In genomic region chr11:117781993-117782704, GRCm38 (mm10) we compare ENCODE assay signal across 7 mouse cellular contexts. TPM values are rescaled to one million over a fixed set of nuclear protein-coding genes. Genes with fewer than 3 reads are reported as not detected.
DNase-seq lines count a peak whose midpoint lies in the region; ATAC-seq and TF ChIP-seq lines count a peak whose summit lies in the region.

Tmc8 (plus strand) TSS chr11:117782076.
Tmc6 (minus strand) TSS chr11:117782198.

- WGBS in forebrain, embryonic 13.5 days = 40% methylated on average over 24 of the region's 24 CpGs
- 55% methylated on average over 24 of the region's 24 CpGs for WGBS in hindbrain, postnatal 0 days
- WGBS in liver, embryonic 15.5 days (ENCODE audit: insufficient replicate concordance) = 8% methylated on average over 24 of the region's 24 CpGs
- 39% methylated on average over 24 of the region's 24 CpGs for WGBS in neural tube, embryonic 12.5 days

- H3K9ac ChIP-seq in forebrain, embryonic 13.5 days = peak within 1 kb of the TSS; percentile 45
- H3K9ac ChIP-seq in hindbrain, postnatal 0 days (replicated peaks; ENCODE audit: low read length) = peak within 1 kb of the TSS; percentile 28; the same call in 1 of the 2 replicates
- peak within 1 kb of the TSS; percentile 92 for H3K9ac ChIP-seq in liver, embryonic 15.5 days
- H3K9ac ChIP-seq in neural tube, embryonic 12.5 days = peak within 1 kb of the TSS; percentile 48; the same call in 1 of the 2 replicates

- TF ChIP-seq CTCF in hindbrain, postnatal 0 days (IDR thresholded peaks at IDR 0.05; ENCODE audit: low read depth) = no peak

- peaks cover 64% of the 10 kb centered on the region for H3K27me3 ChIP-seq in forebrain, embryonic 13.5 days
- peaks cover 4% of the 10 kb centered on the region; the same call in 1 of the 2 replicates for H3K27me3 ChIP-seq in hindbrain, postnatal 0 days (ENCODE audit: insufficient read depth, low read length)
- H3K27me3 ChIP-seq in liver, embryonic 15.5 days = no peaks in the 10 kb centered on the region
- H3K27me3 ChIP-seq in neural tube, embryonic 12.5 days (replicated peaks) = peaks cover 44% of the 10 kb centered on the region

- peaks cover 27% of the 10 kb centered on the region for H3K4me1 ChIP-seq in forebrain, embryonic 13.5 days
- peaks cover 18% of the 10 kb centered on the region for H3K4me1 ChIP-seq in hindbrain, postnatal 0 days (ENCODE audit: insufficient read depth, low read length)
- H3K4me1 ChIP-seq in liver, embryonic 15.5 days (replicated peaks) = peaks cover 78% of the 10 kb centered on the region
- peaks cover 36% of the 10 kb centered on the region for H3K4me1 ChIP-seq in neural tube, embryonic 12.5 days

- no peaks in the 10 kb centered on the region for H3K36me3 ChIP-seq in forebrain, embryonic 13.5 days (ENCODE audit: poor library complexity, severe bottlenecking)
- H3K36me3 ChIP-seq in hindbrain, postnatal 0 days (ENCODE audit: insufficient read depth, low read length) = no peaks in the 10 kb centered on the region
- H3K36me3 ChIP-seq in liver, embryonic 15.5 days (replicated peaks) = peaks cover 52% of the 10 kb centered on the region
- no peaks in the 10 kb centered on the region for H3K36me3 ChIP-seq in neural tube, embryonic 12.5 days

- peak within 1 kb of the TSS; percentile 60 for H3K4me2 ChIP-seq in forebrain, embryonic 13.5 days
- peak within 1 kb of the TSS; percentile 53 for H3K4me2 ChIP-seq in hindbrain, postnatal 0 days (ENCODE audit: low read depth, low read length)
- peak within 1 kb of the TSS; percentile 96 for H3K4me2 ChIP-seq in liver, embryonic 15.5 days
- H3K4me2 ChIP-seq in neural tube, embryonic 12.5 days (replicated peaks) = peak within 1 kb of the TSS; percentile 66

- H3K4me3 ChIP-seq in forebrain, embryonic 13.5 days = peak within 1 kb of the TSS; percentile 30
- H3K4me3 ChIP-seq in hindbrain, postnatal 0 days (ENCODE audit: low read length) = peak within 1 kb of the TSS; percentile 19
- peak within 1 kb of the TSS; percentile 74 for H3K4me3 ChIP-seq in liver, embryonic 15.5 days (replicated peaks)
- H3K4me3 ChIP-seq in neural tube, embryonic 12.5 days = peak within 1 kb of the TSS; percentile 23; the same call in 1 of the 2 replicates

- no peak for ATAC-seq in forebrain, embryonic 13.5 days
- ATAC-seq in hindbrain, postnatal 0 days = no peak
- peak; percentile 57 for ATAC-seq in liver, embryonic 15.5 days (ENCODE audit: insufficient read depth)
- ATAC-seq in neural tube, embryonic 12.5 days (ENCODE audit: low FRiP score, low read depth) = no peak

- no peak within 1 kb of the TSS for H3K27ac ChIP-seq in forebrain, embryonic 13.5 days
- peak within 1 kb of the TSS; percentile 17; the same call in 1 of the 2 replicates for H3K27ac ChIP-seq in hindbrain, postnatal 0 days
- peak within 1 kb of the TSS; percentile 99 for H3K27ac ChIP-seq in liver, embryonic 15.5 days (replicated peaks)
- 0 out of 2 replicates have a peak within 1 kb of the TSS, but pooled peaks have one; percentile 12 for H3K27ac ChIP-seq in neural tube, embryonic 12.5 days

- H3K9me3 ChIP-seq in forebrain, embryonic 13.5 days (replicated peaks) = no peaks in the 10 kb centered on the region
- H3K9me3 ChIP-seq in hindbrain, postnatal 0 days (ENCODE audit: low read length) = no peaks in the 10 kb centered on the region
- H3K9me3 ChIP-seq in liver, embryonic 15.5 days (replicated peaks) = no peaks in the 10 kb centered on the region
- H3K9me3 ChIP-seq in neural tube, embryonic 12.5 days = no peaks in the 10 kb centered on the region

- DNase-seq in adrenal gland, postnatal 25 days = peak; percentile 38
- no peak for DNase-seq in hindbrain, postnatal 0 days (ENCODE audit: low spot score)
- no peak for DNase-seq in cerebellum, postnatal 14 days
- DNase-seq in layer of hippocampus, postnatal 14 days (ENCODE audit: low spot score in 2 of 2) = no peak

RNA-seq across cellular contexts. Expression of gene Tmc8, which starts in this region (rescaled TPM):
- 3.1 and 4.6 TPM in 2 replicates for total RNA-seq in adrenal gland, postnatal 25 days (2021)
- 0.45 and 0.52 TPM in 2 replicates for polyA plus RNA-seq in forebrain, embryonic 13.5 days (2015; fragmentation: Nextera tagmentation; extraction: Ambion mirVana)
- total RNA-seq in hindbrain, postnatal 0 days (2014; rRNA removed) = 0.73 and 0.75 TPM in 2 replicates
- polyA plus RNA-seq in hindbrain, postnatal 0 days (2015; fragmentation: Nextera tagmentation; extraction: Ambion mirVana) = 0.44 and 0.86 TPM in 2 replicates
- polyA plus RNA-seq in liver, embryonic 15.5 days (2015; fragmentation: Nextera tagmentation; extraction: Ambion mirVana) = 15.0 and 20.4 TPM in 2 replicates
- 1.0 and 1.4 TPM in 2 replicates for polyA plus RNA-seq in neural tube, embryonic 12.5 days (2016; fragmentation: Nextera tagmentation; extraction: Ambion mirVana)
- 1 to 10 TPM in 1 of 2 experiments, under 1 TPM in 1; 0.88 to 1.6 TPM for total RNA-seq in layer of hippocampus, postnatal 14 days (2021)

RNA-seq across cellular contexts. Expression of gene Tmc6, which starts in this region (rescaled TPM):
- total RNA-seq in adrenal gland, postnatal 25 days (2021) = 31.9 and 43.5 TPM in 2 replicates
- 1.8 and 2.1 TPM in 2 replicates for polyA plus RNA-seq in forebrain, embryonic 13.5 days (2015; fragmentation: Nextera tagmentation; extraction: Ambion mirVana)
- total RNA-seq in hindbrain, postnatal 0 days (2014; rRNA removed) = 3.3 and 4.7 TPM in 2 replicates
- 3.2 and 4.9 TPM in 2 replicates for polyA plus RNA-seq in hindbrain, postnatal 0 days (2015; fragmentation: Nextera tagmentation; extraction: Ambion mirVana)
- 51.0 and 57.8 TPM in 2 replicates for polyA plus RNA-seq in liver, embryonic 15.5 days (2015; fragmentation: Nextera tagmentation; extraction: Ambion mirVana)
- 11.2 and 11.5 TPM in 2 replicates for polyA plus RNA-seq in neural tube, embryonic 12.5 days (2016; fragmentation: Nextera tagmentation; extraction: Ambion mirVana)
- total RNA-seq in layer of hippocampus, postnatal 14 days (2021) = 1 to 10 TPM; 4.9 to 6.3 TPM

Comparison
In these comparisons a context has a peak if more than half of its experiments do, and no peak if none do; other contexts are left out.
1. H3K4me3 ChIP-seq: peak in every context shown above with its lines; median percentile 74 in liver, embryonic 15.5 days; 30 in forebrain, embryonic 13.5 days; 23 in neural tube, embryonic 12.5 days; 19 in hindbrain, postnatal 0 days.
2. H3K9ac ChIP-seq: peak in every context shown above with its lines; median percentile 92 in liver, embryonic 15.5 days; 48 in neural tube, embryonic 12.5 days; 45 in forebrain, embryonic 13.5 days; 28 in hindbrain, postnatal 0 days.